Mouse (Mus musculus): Measurements from ENCODE around the gene Prr5l.

GRCm38 (mm10) chr2:101732777-101733210 is 150.0 kb downstream of the Prr5l start:
- TF ChIP-seq CTCF (IDR thresholded peaks at IDR 0.05; ENCODE audit: low read depth, low read length), result no peak
- no peak for TF ChIP-seq POLR2A (IDR thresholded peaks at IDR 0.05; ENCODE audit: borderline replicate concordance, low read depth, low read length)

All from bone marrow macrophage, adult 2 months (primary cell).